Mouse (Mus musculus) midbrain, postnatal 0 days (tissue): ENCODE measurements around the gene Fgf5. TPM values are rescaled to one million over a fixed set of nuclear protein-coding genes. Genes with fewer than 3 reads are reported as not detected.

ENCODE experiments used
- ATAC-seq: fragments of 200-750 bp; cut with Nextera tagmentation; 2 replicates; pipeline ENCODE4 v1.8.0; 2017; ENCODE audit warnings: moderate number of reproducible peaks, mild to moderate bottlenecking, moderate TSS enrichment, moderate library complexity; ENCODE audit not compliant: low FRiP score
- DNase-seq: peaks from one replicate; pipeline ENCODE4 v3.0.0-alpha.2; 2015; ENCODE audit warnings: low spot score
- H3K27ac ChIP-seq: fragments of 300-500 bp; sonication (generic); 2 replicates; pipeline ENCODE4 v1.5.1; 2014; ENCODE audit warnings: low read depth, mild to moderate bottlenecking, low read length, mixed read lengths
- H3K27me3 ChIP-seq: fragments of 300-500 bp; sonication (generic); 2 replicates; pipeline ENCODE4 v1.6.1; 2014; ENCODE audit warnings: low read length, control low read depth, mixed read lengths; ENCODE audit not compliant: insufficient read depth
- H3K36me3 ChIP-seq: fragments of 300-500 bp; sonication (generic); 2 replicates; pipeline ENCODE4 v1.6.1; 2014; ENCODE audit warnings: low read length, control low read depth, mixed read lengths; ENCODE audit not compliant: insufficient read depth
- H3K4me1 ChIP-seq: fragments of 300-500 bp; sonication (generic); 2 replicates; pipeline ENCODE4 v1.6.1; 2014; ENCODE audit warnings: mild to moderate bottlenecking, control low read depth, antibody characterized with exemption, low read length, mixed read lengths; ENCODE audit not compliant: insufficient read depth
- H3K4me2 ChIP-seq: fragments of 300-500 bp; sonication (generic); 2 replicates; pipeline ENCODE4 v1.6.1; 2014; ENCODE audit warnings: low read depth, mild to moderate bottlenecking, low read length, mixed read lengths; ENCODE audit not compliant: poor library complexity, severe bottlenecking
- H3K4me3 ChIP-seq: fragments of 300-500 bp; sonication (generic); 2 replicates; pipeline ENCODE4 v1.5.1; 2014; ENCODE audit warnings: low read depth, mild to moderate bottlenecking, low read length, moderate library complexity
- H3K9ac ChIP-seq: fragments of 300-500 bp; sonication (generic); replicated peaks from 2 replicates; pipeline ENCODE4 v1.6.1; 2014; ENCODE audit warnings: mild to moderate bottlenecking, low read length, moderate library complexity, mixed read lengths; ENCODE audit not compliant: poor library complexity, severe bottlenecking
- H3K9me3 ChIP-seq: fragments of 300-500 bp; sonication (generic); 2 replicates; pipeline ENCODE4 v1.6.1; 2016; ENCODE audit warnings: low read length, control low read depth
- CTCF ChIP-seq: IDR thresholded peaks from 2 replicates; pipeline ENCODE4 v1.5.1; 2016; ENCODE audit warnings: antibody characterized with exemption, mild to moderate bottlenecking
- WGBS: fragments of 180-500 bp; shearing (Covaris S2); extraction: QIAGEN DNeasy Blood & Tissue Kit; methylation state at CpG from one replicate; pipeline ENCODE4 v1.1.7; 2014; 5-methylcytosine and 5-hydroxymethylcytosine counted together
- polyA plus RNA-seq: library from polyadenylated mRNA; unstranded; fragments of >200 nt; fragmentation: Nextera tagmentation; extraction: Ambion mirVana; gene quantifications from 2 replicates; pipeline ENCODE4 v1.2.1, GENCODE M21; 2015
- total RNA-seq: library from RNA; depleted of rRNA; stranded (reverse); fragments of >200 nt; gene quantifications from 2 replicates; pipeline ENCODE4 v1.2.3, GENCODE M21; 2014

Gene Fgf5
- total and polyA plus RNA-seq, 2 experiments from 2014 or later, result 0.88 to 1.1 TPM

GRCm38 (mm10) chr5:98290642-98291041 is 36.7 kb downstream of the Fgf5 start:
- no peak overlapping the region for H3K9ac ChIP-seq
- no peak overlapping the region for H3K4me2 ChIP-seq
- H3K9me3 ChIP-seq, result no peaks in the 10 kb centered on the region
- ATAC-seq (no peak), DNase-seq (no peak)
- H3K4me3 ChIP-seq, result no peak overlapping the region
- no peaks in the 10 kb centered on the region for H3K36me3 ChIP-seq
- H3K27me3 ChIP-seq, result peaks cover 7% of the 10 kb centered on the region
- no peak for TF ChIP-seq CTCF
- H3K27ac ChIP-seq, result no peak overlapping the region
- H3K4me1 ChIP-seq, result 0 out of 2 replicates have a peak, but pooled peaks cover 3% of the 10 kb centered on the region
- 85% methylated on average over 8 of the region's 8 CpGs for WGBS

- TF ChIP-seq CTCF, result no peak
- no peak for DNase-seq
- no peak overlapping the region; the same call in 1 of the 2 replicates for H3K9ac ChIP-seq
- no peaks in the 10 kb centered on the region for H3K36me3 ChIP-seq
- WGBS, result 2% methylated on average over 19 of the region's 19 CpGs
- no peak for ATAC-seq
- H3K4me2 ChIP-seq, result peak overlapping the region; percentile 67
- H3K4me1 ChIP-seq, result 0 out of 2 replicates have a peak, but pooled peaks cover 3% of the 10 kb centered on the region
- H3K4me3 ChIP-seq, result peak overlapping the region; percentile 33
- H3K9me3 ChIP-seq, result no peaks in the 10 kb centered on the region
- no peak overlapping the region for H3K27ac ChIP-seq
- H3K27me3 ChIP-seq, result peaks cover 7% of the 10 kb centered on the region
These were observed 38.5 kb downstream of the Fgf5 start for GRCm38 (mm10) chr5:98292388-98293048.

GRCm38 (mm10) chr5:98293049-98293715 is 39.2 kb downstream of the Fgf5 start:
- no peak for DNase-seq
- Histone ChIP-seq H3K4me2 (peak overlapping the region; percentile 67), H3K4me1 (0 out of 2 replicates have a peak, but pooled peaks cover 3% of the 10 kb centered on the region), H3K4me3 (peak overlapping the region; percentile 33), H3K27me3 (peaks cover 7% of the 10 kb centered on the region), H3K9ac (no peak overlapping the region; the same call in 1 of the 2 replicates), H3K27ac (no peak overlapping the region), H3K9me3 (no peaks in the 10 kb centered on the region), H3K36me3 (no peaks in the 10 kb centered on the region)
- TF ChIP-seq CTCF, result no peak
- WGBS, result 3% methylated on average over 11 of the region's 12 CpGs
- ATAC-seq, result no peak

GRCm38 (mm10) chr5:98300079-98300478 is 46.1 kb downstream of the Fgf5 start:
- Histone ChIP-seq H3K9ac (no peak overlapping the region), H3K4me3 (no peak overlapping the region), H3K4me1 (no peaks in the 10 kb centered on the region), H3K9me3 (no peaks in the 10 kb centered on the region), H3K27me3 (no peaks in the 10 kb centered on the region), H3K27ac (no peak overlapping the region), H3K36me3 (no peaks in the 10 kb centered on the region), H3K4me2 (no peak overlapping the region)
- WGBS, result 92% methylated on average over 4 of the region's 4 CpGs
- no peak for TF ChIP-seq CTCF
- no peak for DNase-seq
- no peak for ATAC-seq

GRCm38 (mm10) chr5:98305673-98306072 is 51.7 kb downstream of the Fgf5 start:
- no peaks in the 10 kb centered on the region for H3K36me3 ChIP-seq
- H3K4me2 ChIP-seq, result no peak overlapping the region
- no peak overlapping the region for H3K27ac ChIP-seq
- no peak overlapping the region for H3K9ac ChIP-seq
- no peak for TF ChIP-seq CTCF
- no peaks in the 10 kb centered on the region for H3K4me1 ChIP-seq
- ATAC-seq (no peak), DNase-seq (no peak)
- WGBS, result 77% methylated on average over 4 of the region's 4 CpGs
- H3K27me3 ChIP-seq, result no peaks in the 10 kb centered on the region
- no peak overlapping the region for H3K4me3 ChIP-seq
- H3K9me3 ChIP-seq, result no peaks in the 10 kb centered on the region

GRCm38 (mm10) chr5:98306528-98306927 is 52.5 kb downstream of the Fgf5 start:
- no peak for TF ChIP-seq CTCF
- no peak overlapping the region for H3K27ac ChIP-seq
- 26% methylated on average over 9 of the region's 9 CpGs for WGBS
- H3K4me1 ChIP-seq, result no peaks in the 10 kb centered on the region
- ATAC-seq (no peak), DNase-seq (no peak)
- peak overlapping the region; percentile 27 for H3K4me2 ChIP-seq
- no peaks in the 10 kb centered on the region for H3K9me3 ChIP-seq
- no peaks in the 10 kb centered on the region for H3K27me3 ChIP-seq
- H3K36me3 ChIP-seq, result no peaks in the 10 kb centered on the region
- H3K4me3 ChIP-seq, result no peak overlapping the region
- H3K9ac ChIP-seq, result no peak overlapping the region
